Mouse (Mus musculus): Measurements from ENCODE around the gene Olfr1076. TPM values are rescaled to one million over a fixed set of nuclear protein-coding genes. Genes with fewer than 3 reads are reported as not detected.

Gene Olfr1076
- polyA plus RNA-seq, 1 experiment from 2014 or later = not detected

Other genes with a start within 250 kb of the Olfr1076 start
- not detected in 2 replicates for gene Olfr1051, start 229.4 kb upstream of the Olfr1076 start, polyA plus RNA-seq (2014; fragmentation: Nextera tagmentation; extraction: Ambion mirVana)
- not detected in 2 replicates for gene Olfr1052, start 216.0 kb upstream of the Olfr1076 start, polyA plus RNA-seq (2014; fragmentation: Nextera tagmentation; extraction: Ambion mirVana)
- gene Olfr1053, start 193.2 kb upstream of the Olfr1076 start, polyA plus RNA-seq (2014; fragmentation: Nextera tagmentation; extraction: Ambion mirVana) = not detected in 2 replicates
- gene Olfr1054, start 173.0 kb upstream of the Olfr1076 start, polyA plus RNA-seq (2014; fragmentation: Nextera tagmentation; extraction: Ambion mirVana) = not detected in 2 replicates
- not detected in 2 replicates for gene Olfr1055, start 158.2 kb upstream of the Olfr1076 start, polyA plus RNA-seq (2014; fragmentation: Nextera tagmentation; extraction: Ambion mirVana)
- gene Olfr1056, start 146.0 kb upstream of the Olfr1076 start, polyA plus RNA-seq (2014; fragmentation: Nextera tagmentation; extraction: Ambion mirVana) = not detected in 2 replicates
- not detected in 2 replicates for gene Olfr1057, start 130.1 kb upstream of the Olfr1076 start, polyA plus RNA-seq (2014; fragmentation: Nextera tagmentation; extraction: Ambion mirVana)
- gene Olfr1058, start 119.9 kb upstream of the Olfr1076 start, polyA plus RNA-seq (2014; fragmentation: Nextera tagmentation; extraction: Ambion mirVana) = not detected in 2 replicates
- not detected in 2 replicates for gene Olfr1061, start 94.4 kb upstream of the Olfr1076 start, polyA plus RNA-seq (2014; fragmentation: Nextera tagmentation; extraction: Ambion mirVana)
- not detected in 2 replicates for gene Olfr1062, start 81.7 kb upstream of the Olfr1076 start, polyA plus RNA-seq (2014; fragmentation: Nextera tagmentation; extraction: Ambion mirVana)
- gene Olfr1065, start 57.9 kb upstream of the Olfr1076 start, polyA plus RNA-seq (2014; fragmentation: Nextera tagmentation; extraction: Ambion mirVana) = not detected in 2 replicates
- not detected in 2 replicates for gene Olfr1066, start 52.2 kb upstream of the Olfr1076 start, polyA plus RNA-seq (2014; fragmentation: Nextera tagmentation; extraction: Ambion mirVana)
- gene Olfr228, start 21.1 kb upstream of the Olfr1076 start, polyA plus RNA-seq (2014; fragmentation: Nextera tagmentation; extraction: Ambion mirVana) = not detected in 2 replicates
- not detected in 2 replicates for gene Olfr1079, start 34.0 kb downstream of the Olfr1076 start, polyA plus RNA-seq (2014; fragmentation: Nextera tagmentation; extraction: Ambion mirVana)
- gene Olfr1080, start 49.8 kb downstream of the Olfr1076 start, polyA plus RNA-seq (2014; fragmentation: Nextera tagmentation; extraction: Ambion mirVana) = not detected in 2 replicates
- gene Olfr1082, start 90.5 kb downstream of the Olfr1076 start, polyA plus RNA-seq (2014; fragmentation: Nextera tagmentation; extraction: Ambion mirVana) = not detected in 2 replicates
- not detected in 2 replicates for gene Olfr1084, start 131.3 kb downstream of the Olfr1076 start, polyA plus RNA-seq (2014; fragmentation: Nextera tagmentation; extraction: Ambion mirVana)
- gene Olfr1085, start 153.6 kb downstream of the Olfr1076 start, polyA plus RNA-seq (2014; fragmentation: Nextera tagmentation; extraction: Ambion mirVana) = not detected in 2 replicates
- gene Olfr1086, start 171.6 kb downstream of the Olfr1076 start, polyA plus RNA-seq (2014; fragmentation: Nextera tagmentation; extraction: Ambion mirVana) = not detected in 2 replicates
- not detected in 2 replicates for gene Olfr1087, start 189.9 kb downstream of the Olfr1076 start, polyA plus RNA-seq (2014; fragmentation: Nextera tagmentation; extraction: Ambion mirVana)
- not detected in 2 replicates for gene Olfr1089, start 225.2 kb downstream of the Olfr1076 start, polyA plus RNA-seq (2014; fragmentation: Nextera tagmentation; extraction: Ambion mirVana)